Mouse (Mus musculus): ENCODE data around the gene Efcab1.

Efcab1 gene

DNA sequence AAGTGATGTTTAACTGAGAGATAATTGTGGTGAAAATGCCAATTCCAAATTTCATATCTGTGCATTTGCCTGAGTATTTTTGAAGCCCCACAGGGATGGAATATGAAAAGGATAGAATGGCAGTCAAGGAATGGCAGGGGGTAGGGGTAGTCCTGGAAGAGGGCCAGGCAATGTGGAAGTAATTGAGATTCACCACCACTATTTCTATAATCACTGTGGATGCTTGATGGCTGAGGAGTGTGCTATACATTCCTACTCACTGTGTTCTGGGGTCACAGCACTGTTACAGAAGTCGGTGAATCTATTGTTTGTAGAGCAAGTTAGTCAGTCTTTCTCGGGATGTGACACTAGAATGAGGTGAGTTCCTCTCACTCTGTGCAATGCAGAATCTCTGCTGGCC lies 108.3 kb downstream of the Efcab1 start:
- DNase-seq (ENCODE audit: low read depth, low spot score): no peak

Data from forelimb bud, embryonic 11.5 days (tissue).